Mouse (Mus musculus): ENCODE measurements around the gene Pcnx3.

DNA sequence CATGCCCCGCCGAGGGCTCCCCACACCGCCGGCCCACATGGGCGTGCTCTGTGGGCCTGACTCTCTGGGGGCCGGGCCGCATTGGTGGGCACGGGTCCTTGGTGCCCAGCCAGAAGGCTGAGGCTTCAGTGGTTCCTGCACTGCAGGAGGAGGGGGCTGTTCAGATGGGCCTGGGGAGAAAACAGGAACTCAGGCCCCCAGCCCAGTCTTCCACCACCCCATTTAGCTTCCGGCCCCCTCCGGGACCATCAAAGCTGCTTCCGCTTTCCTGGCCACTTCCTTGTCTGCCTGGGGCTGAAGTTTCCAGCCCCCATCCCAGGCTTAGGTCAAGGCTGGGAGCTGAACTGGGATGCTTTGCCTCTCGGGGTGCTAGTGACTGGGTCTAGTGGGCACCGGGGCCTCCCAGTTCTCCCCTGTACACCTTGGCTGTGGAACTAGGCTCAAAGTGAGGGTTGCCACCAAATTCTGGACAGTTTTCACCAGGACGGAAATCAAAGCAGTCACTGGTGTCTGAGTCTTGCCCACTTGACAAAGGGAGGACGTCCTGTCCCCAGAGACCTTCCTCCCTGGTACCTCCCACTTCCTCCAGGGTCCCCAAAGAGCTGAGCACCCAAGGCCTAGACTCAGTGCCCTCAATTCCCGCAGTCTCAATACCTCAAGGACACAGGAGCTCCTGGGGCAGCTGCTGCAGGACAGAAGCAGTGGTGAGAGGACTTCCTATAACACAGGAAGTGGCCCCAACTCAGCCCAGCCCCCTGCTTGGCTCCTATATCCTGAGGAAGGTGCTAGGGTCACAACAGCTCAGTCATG is 27.6 kb downstream of the Pcnx3 start:
- no peak for TF ChIP-seq CTCF (IDR thresholded peaks at IDR 0.05)
- peak; percentile 78; the same call in 1 of the 2 replicates for TF ChIP-seq EP300 (IDR thresholded peaks at IDR 0.05)

Data from lung, postnatal 0 days (tissue).